Mouse (Mus musculus): Measurements from ENCODE around the gene Clnk.

- TF ChIP-seq CTCF (IDR thresholded peaks at IDR 0.05; ENCODE audit: low read depth, low read length) (no peak), GATA2 (IDR thresholded peaks at IDR 0.05; ENCODE audit: borderline replicate concordance, low read depth, low read length) (no peak), TAL1 (conservative IDR thresholded peaks at IDR 0.05; ENCODE audit: low read depth, low read length) (no peak), POLR2AphosphoS5 (IDR thresholded peaks at IDR 0.05; ENCODE audit: insufficient replicate concordance, low read depth, low read length) (no peak), GATA1 (IDR thresholded peaks at IDR 0.05; ENCODE audit: borderline replicate concordance, low read length) (no peak)
Measured at GRCm38 (mm10) chr5:38881416-38881727, 4.8 kb upstream of the Clnk start.

Data from G1E (cell line).